Comparison of ENCODE assay signal across 10 mouse cellular contexts in the genomic region with DNA sequence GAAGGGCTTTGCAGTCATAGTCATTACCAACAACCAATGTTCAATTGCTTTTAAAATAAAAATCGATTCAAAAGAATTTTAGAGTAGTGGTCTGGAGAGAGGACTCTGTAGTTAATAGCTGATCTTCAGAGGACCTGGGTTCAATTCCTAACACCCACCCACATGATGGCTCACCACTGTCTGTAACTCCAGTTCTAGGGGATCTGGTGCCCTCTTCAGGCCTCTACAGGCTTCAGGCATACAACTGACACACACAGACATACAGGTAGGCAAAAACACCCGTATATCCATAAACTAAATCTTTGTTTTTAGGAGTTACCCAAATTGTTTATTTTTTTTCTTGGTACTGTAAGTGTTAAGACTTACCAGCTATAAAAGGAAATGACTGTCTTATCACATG. TPM values are rescaled to one million over a fixed set of nuclear protein-coding genes. Genes with fewer than 3 reads are reported as not detected.
A peak's percentile ranks its signal among the peaks of the same experiment; 100 is the strongest.
DNase-seq lines count a peak whose midpoint lies in the region; ATAC-seq and TF ChIP-seq lines count a peak whose summit lies in the region.
"Had no signal": no experiment of that assay in that cellular context is flagged by ENCODE, and none has a peak within 500 bp of the region (broad histone marks: within the 10 kb centered on the region; RNA-seq: fewer than 3 reads in every experiment).

No protein-coding gene starts in this region.

- no peaks in the 10 kb centered on the region for H3K27me3 ChIP-seq in heart, embryonic 11.5 days (ENCODE audit: control insufficient read depth, insufficient read depth, low read length)
- H3K27me3 ChIP-seq in midbrain, postnatal 0 days (ENCODE audit: insufficient read depth, low read length): no peaks in the 10 kb centered on the region
- H3K27me3 ChIP-seq in midbrain, embryonic 13.5 days: no peaks in the 10 kb centered on the region
- H3K27me3 ChIP-seq: neural tube, embryonic 15.5 days; stomach, embryonic 15.5 days had no signal

- ATAC-seq in heart, embryonic 11.5 days (replicated peaks; ENCODE audit: insufficient number of reproducible peaks, low FRiP score, low TSS enrichment): no peak
- ATAC-seq in midbrain, postnatal 0 days (ENCODE audit: low FRiP score): no peak
- no peak for ATAC-seq in midbrain, embryonic 13.5 days
- ATAC-seq in common myeloid progenitor, adult 5-6 weeks (replicated peaks; ENCODE audit: low read depth, poor library complexity, severe bottlenecking): peak; percentile 74
- ATAC-seq in erythroid progenitor cell, adult 5-6 weeks (replicated peaks; ENCODE audit: low FRiP score, poor library complexity, severe bottlenecking): no peak

- TF ChIP-seq CTCF in midbrain, postnatal 0 days (IDR thresholded peaks at IDR 0.05): peak; percentile 41

- WGBS in heart, embryonic 11.5 days (ENCODE audit: insufficient replicate concordance): 84% methylated on average over 2 of the region's 2 CpGs
- WGBS in midbrain, postnatal 0 days: 92% methylated on average over 2 of the region's 2 CpGs
- 92% methylated on average over 2 of the region's 2 CpGs for WGBS in midbrain, embryonic 13.5 days

- H3K4me1 ChIP-seq in heart, embryonic 11.5 days (ENCODE audit: control insufficient read depth, insufficient read depth, low read length): no peaks in the 10 kb centered on the region
- no peaks in the 10 kb centered on the region for H3K4me1 ChIP-seq in midbrain, postnatal 0 days (ENCODE audit: insufficient read depth, low read length)
- no peaks in the 10 kb centered on the region for H3K4me1 ChIP-seq in midbrain, embryonic 13.5 days (replicated peaks)
- H3K4me1 ChIP-seq: neural tube, embryonic 15.5 days; stomach, embryonic 15.5 days had no signal

- no peak overlapping the region for H3K27ac ChIP-seq in heart, embryonic 11.5 days (ENCODE audit: low read depth, low read length)
- H3K27ac ChIP-seq in midbrain, postnatal 0 days (ENCODE audit: low read depth, low read length): no peak overlapping the region
- no peak overlapping the region for H3K27ac ChIP-seq in midbrain, embryonic 13.5 days
- H3K27ac ChIP-seq: neural tube, embryonic 15.5 days; stomach, embryonic 15.5 days had no signal

- peaks cover 5% of the 10 kb centered on the region; the same call in 1 of the 2 replicates for H3K36me3 ChIP-seq in heart, embryonic 11.5 days (ENCODE audit: control insufficient read depth, insufficient read depth, low read length)
- H3K36me3 ChIP-seq in midbrain, postnatal 0 days (ENCODE audit: insufficient read depth, low read length): peaks cover 38% of the 10 kb centered on the region
- H3K36me3 ChIP-seq in midbrain, embryonic 13.5 days: peaks cover 42% of the 10 kb centered on the region

- H3K9me3 ChIP-seq in heart, embryonic 11.5 days (replicated peaks; ENCODE audit: control insufficient read depth, low read length): no peaks in the 10 kb centered on the region
- H3K9me3 ChIP-seq in midbrain, postnatal 0 days (ENCODE audit: low read length): no peaks in the 10 kb centered on the region
- no peaks in the 10 kb centered on the region for H3K9me3 ChIP-seq in midbrain, embryonic 13.5 days
- H3K9me3 ChIP-seq: neural tube, embryonic 15.5 days; stomach, embryonic 15.5 days had no signal

- peak; percentile 9 for DNase-seq in heart, adult 8-10 months (ENCODE audit: low spot score)
- peak; percentile 3 for DNase-seq in midbrain, postnatal 0 days (ENCODE audit: low spot score)
- peak; percentile 8 to 10 for DNase-seq in thymus, postnatal 36 days
- DNase-seq in cerebellum, adult 9-10 months: no peak

- no peak overlapping the region for H3K4me2 ChIP-seq in heart, embryonic 11.5 days
- H3K4me2 ChIP-seq in midbrain, postnatal 0 days (ENCODE audit: low read depth, low read length, poor library complexity, severe bottlenecking): no peak overlapping the region
- no peak overlapping the region for H3K4me2 ChIP-seq in midbrain, embryonic 13.5 days (replicated peaks)
- H3K4me2 ChIP-seq: neural tube, embryonic 15.5 days; stomach, embryonic 15.5 days had no signal

- no peak overlapping the region for H3K4me3 ChIP-seq in heart, embryonic 11.5 days (ENCODE audit: low read depth, low read length)
- H3K4me3 ChIP-seq in midbrain, postnatal 0 days (ENCODE audit: low read depth, low read length): no peak overlapping the region
- no peak overlapping the region for H3K4me3 ChIP-seq in midbrain, embryonic 13.5 days (replicated peaks)
- H3K4me3 ChIP-seq: neural tube, embryonic 15.5 days; stomach, embryonic 15.5 days had no signal

- H3K9ac ChIP-seq in heart, embryonic 11.5 days (ENCODE audit: low read depth, low read length): no peak overlapping the region
- H3K9ac ChIP-seq in midbrain, postnatal 0 days (replicated peaks; ENCODE audit: low read length, poor library complexity, severe bottlenecking): no peak overlapping the region
- H3K9ac ChIP-seq in midbrain, embryonic 13.5 days (replicated peaks): no peak overlapping the region
- H3K9ac ChIP-seq: neural tube, embryonic 15.5 days; stomach, embryonic 15.5 days had no signal

RNA-seq across cellular contexts. Expression of a gene that starts 28.1 kb away (rescaled TPM):
- 10 to 100 TPM; 66.5 to 73.6 (median 70.5) TPM for total RNA-seq in heart, adult 8-10 months (2022)
- polyA plus RNA-seq in heart, embryonic 11.5 days (2014; fragmentation: Nextera tagmentation; extraction: Ambion mirVana): 92.1 and 101 TPM in 2 replicates
- total RNA-seq in midbrain, postnatal 0 days (2014; rRNA removed): 113 and 129 TPM in 2 replicates
- 219 and 242 TPM in 2 replicates for polyA plus RNA-seq in midbrain, postnatal 0 days (2015; fragmentation: Nextera tagmentation; extraction: Ambion mirVana)
- polyA plus RNA-seq in midbrain, embryonic 13.5 days (2015; fragmentation: Nextera tagmentation; extraction: Ambion mirVana): 149 and 152 TPM in 2 replicates
- total RNA-seq in common myeloid progenitor, adult 5-6 weeks (2017): 67.7 and 81.2 TPM in 2 replicates
- total RNA-seq in erythroid progenitor cell, adult 5-6 weeks (2015; ENCODE audit: low replicate concordance): 23.5 and 30.3 TPM in 2 replicates
- total RNA-seq in erythroid progenitor cell, adult 5-6 weeks (2017; ENCODE audit: low replicate concordance): 9.9 and 11.3 TPM in 2 replicates

RNA-seq across cellular contexts. Expression of a gene that starts 39.3 kb away (rescaled TPM):
- 1 to 10 TPM; 3.6 to 4.4 (median 4.1) TPM for total RNA-seq in heart, adult 8-10 months (2022)
- polyA plus RNA-seq in heart, embryonic 11.5 days (2014; fragmentation: Nextera tagmentation; extraction: Ambion mirVana): 30.8 and 35.0 TPM in 2 replicates
- 15.1 and 18.7 TPM in 2 replicates for total RNA-seq in midbrain, postnatal 0 days (2014; rRNA removed)
- polyA plus RNA-seq in midbrain, postnatal 0 days (2015; fragmentation: Nextera tagmentation; extraction: Ambion mirVana): 19.8 and 20.1 TPM in 2 replicates
- polyA plus RNA-seq in midbrain, embryonic 13.5 days (2015; fragmentation: Nextera tagmentation; extraction: Ambion mirVana): 32.4 and 39.1 TPM in 2 replicates
- total RNA-seq in common myeloid progenitor, adult 5-6 weeks (2017): 22.4 and 22.9 TPM in 2 replicates
- 21.3 and 29.3 TPM in 2 replicates for total RNA-seq in erythroid progenitor cell, adult 5-6 weeks (2015; ENCODE audit: low replicate concordance)
- 20.7 and 21.3 TPM in 2 replicates for total RNA-seq in erythroid progenitor cell, adult 5-6 weeks (2017; ENCODE audit: low replicate concordance)
